Mouse (Mus musculus): ENCODE data around the gene Snx29.

DNA sequence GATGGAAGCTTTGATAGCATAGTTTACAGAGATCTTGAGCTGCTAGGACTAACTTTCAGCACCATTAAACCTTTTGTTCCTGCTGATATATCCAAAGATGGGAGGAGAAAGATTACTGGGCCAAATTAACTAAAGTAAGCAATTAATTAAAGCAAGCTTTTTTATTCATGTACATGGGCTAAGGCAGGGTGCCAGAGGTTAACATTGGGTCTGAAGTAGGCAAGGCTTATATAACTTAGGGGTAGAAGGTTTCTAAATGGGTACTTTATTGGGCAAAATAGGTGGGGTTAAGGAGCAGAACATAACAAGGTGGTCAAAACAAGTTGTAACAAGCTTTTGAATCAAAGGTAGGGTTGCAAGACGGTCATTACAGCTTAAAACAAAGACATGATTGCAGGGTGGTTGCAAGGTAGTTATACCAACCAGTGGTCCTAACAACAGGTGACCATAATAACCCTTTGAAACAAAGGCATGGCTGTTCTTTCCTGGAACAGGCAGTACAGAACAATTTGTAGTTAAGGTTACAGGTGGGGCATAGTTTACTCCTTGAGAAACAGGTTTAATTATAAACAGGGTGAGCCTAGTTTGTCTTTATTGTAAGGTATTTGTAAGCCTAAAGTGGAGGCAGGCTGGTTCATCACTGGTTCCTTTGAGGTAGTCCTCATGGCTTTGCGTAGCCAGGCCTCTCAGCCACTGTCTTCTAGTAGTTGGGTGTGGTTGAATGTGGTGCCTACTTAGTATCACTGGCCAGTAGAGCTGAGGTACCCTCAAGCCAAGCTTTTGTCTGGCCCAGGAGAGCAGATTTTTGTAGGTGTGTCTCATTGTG lies 182.2 kb downstream of the Snx29 start:
- TF ChIP-seq CTCF (IDR thresholded peaks at IDR 0.05) = no peak
- no peak for TF ChIP-seq EP300 (IDR thresholded peaks at IDR 0.05)
